Mouse (Mus musculus) CH12.LX (cell line): ENCODE results near the gene Il10ra. TPM values are rescaled to one million over a fixed set of nuclear protein-coding genes. Genes with fewer than 3 reads are reported as not detected.

Source experiments
- DNase-seq: peaks from one replicate; pipeline ENCODE4 v3.0.0-alpha.2; 2013; ENCODE audit errors: extremely low read depth
- H3K27ac ChIP-seq: 2 replicates; pipeline ENCODE4 v1.5.1; 2012; ENCODE audit warnings: low read depth, mild to moderate bottlenecking, control low read depth, moderate library complexity; ENCODE audit not compliant: insufficient read depth
- H3K27me3 ChIP-seq: replicated peaks from 2 replicates; pipeline ENCODE3; 2012; ENCODE audit warnings: inconsistent platforms
- H3K36me3 ChIP-seq, 2 experiments: replicated peaks in 1 of 2; 2 replicates each; pipeline versions ENCODE3 to v1.6.1; 2012; ENCODE audit warnings: inconsistent platforms in 1 of 2, low read length in 1 of 2, mild to moderate bottlenecking in 1 of 2, mixed read lengths in 1 of 2, moderate library complexity in 1 of 2; ENCODE audit not compliant: control insufficient read depth in 1 of 2, insufficient read depth in 1 of 2
- H3K4me1 ChIP-seq, 2 experiments: 2 replicates each; pipeline ENCODE4 v1.6.1; 2012; ENCODE audit warnings: inconsistent platforms in 1 of 2, moderate library complexity in 1 of 2; ENCODE audit not compliant: insufficient read depth in 2 of 2, control insufficient read depth in 1 of 2
- H3K4me2 ChIP-seq: 2 replicates; pipeline ENCODE4 v1.6.1; 2012; ENCODE audit warnings: low read depth, mild to moderate bottlenecking, control low read depth; ENCODE audit not compliant: poor library complexity, insufficient read depth, severe bottlenecking
- H3K4me3 ChIP-seq, 3 experiments: fragments of 150-350 bp in 1 of 3; sonication (generic) in 1 of 3; replicated peaks in 1 of 3; 2 replicates each; pipeline versions ENCODE3 to v1.5.1; 2011 to 2012; ENCODE audit warnings: low read depth in 2 of 3, low read length in 2 of 3, mild to moderate bottlenecking in 2 of 3, moderate library complexity in 2 of 3, control low read depth in 1 of 3, improper control_type of control experiment in 1 of 3, inconsistent platforms in 1 of 3, mixed read lengths in 1 of 3; ENCODE audit not compliant: poor library complexity in 1 of 3
- H3K79me2 ChIP-seq: replicated peaks from 2 replicates; pipeline ENCODE4 v1.6.1; 2012; ENCODE audit warnings: mild to moderate bottlenecking, moderate library complexity; ENCODE audit not compliant: control insufficient read depth, poor library complexity, insufficient read depth, severe bottlenecking; ENCODE audit errors: extremely low read depth
- H3K9ac ChIP-seq: 2 replicates; pipeline ENCODE4 v1.6.1; 2012; ENCODE audit warnings: low read depth, mild to moderate bottlenecking, control low read depth, moderate library complexity; ENCODE audit not compliant: insufficient read depth
- H3K9me3 ChIP-seq: replicated peaks from 2 replicates; pipeline ENCODE3; 2012; ENCODE audit warnings: low read length, inconsistent platforms, mixed read lengths
- BHLHE40 ChIP-seq: IDR thresholded peaks from 2 replicates; pipeline ENCODE4 v1.6.1; 2011; ENCODE audit warnings: mild to moderate bottlenecking, low read depth, low read length, improper control_type of control experiment
- CHD1 ChIP-seq: IDR thresholded peaks from 2 replicates; pipeline ENCODE4 v1.6.1; 2012; ENCODE audit warnings: low read depth, low read length, improper control_type of control experiment, inconsistent platforms
- CHD2 ChIP-seq: IDR thresholded peaks from 2 replicates; pipeline ENCODE4 v1.6.1; 2011; ENCODE audit warnings: low read length, improper control_type of control experiment
- CTCF ChIP-seq, 2 experiments: IDR thresholded peaks in 1 of 2; conservative IDR thresholded peaks in 1 of 2; 2 replicates each; pipeline ENCODE4 v1.5.1; 2011 to 2012; ENCODE audit warnings: low read depth in 2 of 2, low read length in 2 of 2, improper control_type of control experiment in 1 of 2, inconsistent platforms in 1 of 2, mild to moderate bottlenecking in 1 of 2, moderate library complexity in 1 of 2
- E2F4 ChIP-seq: IDR thresholded peaks from 2 replicates; pipeline ENCODE4 v1.6.1; 2011; ENCODE audit warnings: low read depth, low read length, improper control_type of control experiment; ENCODE audit not compliant: insufficient replicate concordance
- ELF1 ChIP-seq: IDR thresholded peaks from 2 replicates; pipeline ENCODE4 v1.6.1; 2014; ENCODE audit warnings: low read depth, mild to moderate bottlenecking, inconsistent platforms, low read length, improper control_type of control experiment
- EP300 ChIP-seq: IDR thresholded peaks from 2 replicates; pipeline ENCODE4 v1.6.1; 2011; ENCODE audit warnings: low read length, improper control_type of control experiment
- ETS1 ChIP-seq: conservative IDR thresholded peaks from 2 replicates; pipeline ENCODE4 v1.6.1; 2012; ENCODE audit warnings: low read depth, mild to moderate bottlenecking, inconsistent platforms, low read length, improper control_type of control experiment, moderate library complexity
- GABPA ChIP-seq: IDR thresholded peaks from 2 replicates; pipeline ENCODE4 v1.6.1; 2012; ENCODE audit warnings: low read depth, low read length, improper control_type of control experiment, inconsistent platforms; ENCODE audit not compliant: insufficient replicate concordance
- HCFC1 ChIP-seq: IDR thresholded peaks from 2 replicates; pipeline ENCODE4 v1.6.1; 2012; ENCODE audit warnings: low read depth, mild to moderate bottlenecking, inconsistent platforms, low read length, improper control_type of control experiment
- IRF4 ChIP-seq: IDR thresholded peaks from 2 replicates; pipeline ENCODE4 v1.6.1; 2014; ENCODE audit warnings: low read depth, mild to moderate bottlenecking, inconsistent platforms, low read length, improper control_type of control experiment
- JUND ChIP-seq: conservative IDR thresholded peaks from 2 replicates; pipeline ENCODE4 v1.6.1; 2011; ENCODE audit warnings: low read depth, low read length, improper control_type of control experiment
- KAT2A ChIP-seq: IDR thresholded peaks from 2 replicates; pipeline ENCODE4 v1.6.1; 2012; ENCODE audit warnings: low read length, improper control_type of control experiment, inconsistent platforms; ENCODE audit not compliant: insufficient replicate concordance
- MAZ ChIP-seq: IDR thresholded peaks from 2 replicates; pipeline ENCODE4 v1.6.1; 2012; ENCODE audit warnings: low read depth, mild to moderate bottlenecking, inconsistent platforms, low read length, improper control_type of control experiment, moderate library complexity
- MXI1 ChIP-seq: IDR thresholded peaks from 2 replicates; pipeline ENCODE4 v1.6.1; 2011; ENCODE audit warnings: mild to moderate bottlenecking, low read depth, low read length, improper control_type of control experiment
- MYC ChIP-seq: IDR thresholded peaks from 2 replicates; pipeline ENCODE4 v1.6.1; 2011; ENCODE audit warnings: low read depth, mild to moderate bottlenecking, improper control_type of control experiment, low read length
- NELFE ChIP-seq: IDR thresholded peaks from 2 replicates; pipeline ENCODE4 v1.6.1; 2011; ENCODE audit warnings: low read depth, low read length, improper control_type of control experiment
- POLR2A ChIP-seq: IDR thresholded peaks from 2 replicates; pipeline ENCODE4 v1.6.1; 2011; ENCODE audit warnings: low read depth, mild to moderate bottlenecking, improper control_type of control experiment, low read length
- RCOR1 ChIP-seq: conservative IDR thresholded peaks from 2 replicates; pipeline ENCODE4 v1.6.1; 2012; ENCODE audit warnings: low read depth, mild to moderate bottlenecking, inconsistent platforms, low read length, improper control_type of control experiment
- UBTF ChIP-seq: IDR thresholded peaks from 2 replicates; pipeline ENCODE4 v1.6.1; 2012; ENCODE audit warnings: low read depth, mild to moderate bottlenecking, inconsistent platforms, low read length, improper control_type of control experiment, moderate library complexity
- USF1 ChIP-seq: IDR thresholded peaks from 2 replicates; pipeline ENCODE4 v1.6.1; 2014; ENCODE audit warnings: low read depth, mild to moderate bottlenecking, inconsistent platforms, low read length, improper control_type of control experiment
- USF2 ChIP-seq: conservative IDR thresholded peaks from 2 replicates; pipeline ENCODE4 v1.6.1; 2011; ENCODE audit warnings: low read depth, low read length, improper control_type of control experiment
- ZC3H11A ChIP-seq: IDR thresholded peaks from 2 replicates; pipeline ENCODE4 v1.6.1; 2012; ENCODE audit warnings: low read depth, mild to moderate bottlenecking, inconsistent platforms, low read length, improper control_type of control experiment
- ZMIZ1 ChIP-seq: IDR thresholded peaks from 2 replicates; pipeline ENCODE4 v1.6.1; 2012; ENCODE audit warnings: low read depth, mild to moderate bottlenecking, inconsistent platforms, low read length, improper control_type of control experiment
- dilution Hi-C: fragments of 300-500 bp; cut with MboI; formaldehyde crosslinking; loops from 2 replicates; pipeline ENCODE4 v1.14.3; 2020; ENCODE audit warnings: low sequenced_read_pairs; ENCODE audit not compliant: extremely low pct_unique_long_range_greater_than_20kb, extremely low pct_ligation_motif_present
- in situ Hi-C: fragments of 300-500 bp; cut with MboI; formaldehyde crosslinking; loops from 3 replicates; pipeline ENCODE4 v1.14.3; 2019; ENCODE audit warnings: low sequenced_read_pairs, low pct_ligation_motif_present, low pct_unique_long_range_greater_than_20kb, mixed read lengths
- polyA plus RNA-seq: library from polyadenylated mRNA; unstranded; fragments of >175 nt; gene quantifications from 2 replicates; pipeline ENCODE4 v1.2.1, GENCODE M21; 2012; ENCODE audit warnings: low read depth; ENCODE audit not compliant: insufficient read length
- total RNA-seq, 2 experiments: library from RNA; depleted of rRNA; stranded (reverse); fragments of 300-350 nt in 1 of 2; fragments of >200 nt in 1 of 2; gene quantifications; 2 replicates each; pipeline ENCODE4 v1.2.3; 2012 to 2014

Gene Il10ra
- total and polyA plus RNA-seq, 3 experiments = 3.1 to 5.1 (median 3.9) TPM

DNA sequence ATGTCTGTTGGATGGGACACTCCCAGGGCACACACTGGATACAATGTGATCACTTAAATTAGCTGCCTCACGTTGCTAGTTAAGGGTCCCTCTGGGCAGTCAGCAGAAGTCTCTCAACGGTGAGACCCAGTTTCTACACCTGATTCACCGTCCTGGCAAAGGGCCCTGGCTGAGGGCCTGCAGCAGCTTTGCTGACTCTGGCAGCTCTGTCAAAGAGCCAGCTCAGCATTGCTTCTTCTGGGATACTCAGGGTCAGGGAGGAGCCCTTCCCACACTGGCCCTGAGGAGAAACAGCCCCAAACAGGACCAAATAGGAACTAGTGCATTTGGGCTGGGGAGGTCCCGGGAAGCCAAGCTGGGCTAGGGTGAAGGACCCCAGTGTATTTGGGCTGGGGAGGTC, 7.5 kb downstream of the Il10ra start:
- Histone ChIP-seq H3K27me3 (no peaks in the 10 kb centered on the region), H3K9ac (no peak overlapping the region), H3K79me2 (no peaks in the 10 kb centered on the region), H3K4me3 (no peak overlapping the region), H3K4me1 (peaks cover 7 to 40% of the 10 kb centered on the region in 2 experiments), H3K27ac (no peak overlapping the region), H3K4me2 (no peak overlapping the region), H3K9me3 (no peaks in the 10 kb centered on the region), H3K36me3 (peaks cover 35 to 86% of the 10 kb centered on the region in 2 experiments)
- DNase-seq = no peak
- TF ChIP-seq CHD1 = no peak
- TF ChIP-seq MAZ = no peak
- no peak for TF ChIP-seq ZMIZ1
- TF ChIP-seq ELF1 = no peak
- TF ChIP-seq IRF4 = no peak
- no peak for TF ChIP-seq ZC3H11A
- TF ChIP-seq USF1 = no peak
- no peak for TF ChIP-seq CTCF (conservative IDR thresholded peaks at IDR 0.05 in 1 of 2, IDR thresholded peaks at IDR 0.05 in 1 of 2; ENCODE audit: low read depth in 2 of 2, low read length in 2 of 2)
- no peak for TF ChIP-seq KAT2A
- TF ChIP-seq HCFC1 = no peak
- no peak for TF ChIP-seq MXI1
- dilution Hi-C loops = no loop called here
- in situ Hi-C loops = no loop called here

DNA sequence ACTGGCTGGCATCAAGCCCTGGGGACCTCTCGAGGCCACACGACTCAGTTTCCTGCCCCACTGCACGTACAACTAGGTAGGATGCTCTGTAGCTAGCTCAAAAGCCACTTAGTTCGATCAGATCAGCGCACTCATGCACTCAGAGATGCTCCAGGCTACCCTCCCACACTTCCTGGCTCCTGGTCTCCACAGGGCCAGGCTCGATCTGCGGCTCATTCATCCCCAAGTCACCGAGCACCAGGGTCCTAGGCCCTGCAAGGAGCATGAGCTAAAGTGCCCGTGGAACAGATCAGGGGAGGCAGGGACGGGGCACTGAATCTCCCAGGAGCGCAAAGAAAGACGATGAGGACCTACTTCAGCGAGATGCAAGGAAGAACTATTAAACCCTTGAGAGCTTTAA, 9.9 kb downstream of the Il10ra start:
- Histone ChIP-seq H3K36me3 (peaks cover 38 to 86% of the 10 kb centered on the region in 2 experiments), H3K4me3 (no peak overlapping the region), H3K79me2 (no peaks in the 10 kb centered on the region), H3K27me3 (no peaks in the 10 kb centered on the region)
- DNase-seq = no peak
- TF ChIP-seq ELF1 = no peak
- TF ChIP-seq MYC = no peak
- no peak for TF ChIP-seq NELFE
- TF ChIP-seq, all 38 proteins: peak for 0
- Histone ChIP-seq H3K9ac (no peak overlapping the region), H3K4me2 (no peak overlapping the region), H3K9me3 (no peaks in the 10 kb centered on the region), H3K27ac (no peak overlapping the region), H3K4me1 (peaks cover 5 to 33% of the 10 kb centered on the region in 2 experiments)
- in situ Hi-C loops = no loop called here
- dilution Hi-C loops = no loop called here

DNA sequence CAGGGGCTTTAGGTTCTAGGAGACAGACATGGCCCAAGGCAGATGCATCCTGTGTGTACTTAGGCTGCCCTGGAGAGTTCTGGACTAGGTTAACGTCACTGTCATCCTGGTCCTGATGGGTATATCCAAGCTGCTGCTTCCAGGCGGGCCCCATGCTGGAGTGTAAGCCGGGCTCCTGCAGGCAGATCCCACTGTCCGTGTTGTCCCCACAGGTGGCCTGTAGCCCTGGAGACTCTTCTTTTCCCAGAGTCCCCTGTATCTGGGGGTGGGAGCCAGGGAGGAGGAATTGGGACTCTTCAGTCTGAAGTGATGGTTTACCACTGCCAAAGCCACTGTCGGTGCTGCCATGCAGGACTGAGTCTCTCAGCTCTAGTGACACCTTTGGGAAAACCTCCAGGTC, 13.0 kb downstream of the Il10ra start:
- H3K9me3 ChIP-seq = no peaks in the 10 kb centered on the region
- dilution Hi-C loops (no loop called here), in situ Hi-C loops (no loop called here)
- no peaks in the 10 kb centered on the region for H3K27me3 ChIP-seq
- no peak for DNase-seq
- no peaks in the 10 kb centered on the region for H3K79me2 ChIP-seq
- H3K9ac ChIP-seq = no peak overlapping the region
- no peak overlapping the region for H3K4me3 ChIP-seq
- H3K36me3 ChIP-seq = peaks cover 34 to 65% of the 10 kb centered on the region in 2 experiments
- no peak for TF ChIP-seq BHLHE40
- TF ChIP-seq EP300 = no peak
- TF ChIP-seq RCOR1 = no peak
- TF ChIP-seq POLR2A = no peak
- no peak for TF ChIP-seq USF2
- no peak for TF ChIP-seq ETS1
- TF ChIP-seq UBTF = no peak
- TF ChIP-seq MAZ = no peak
- TF ChIP-seq MYC = no peak
- no peak for TF ChIP-seq CTCF (conservative IDR thresholded peaks at IDR 0.05 in 1 of 2, IDR thresholded peaks at IDR 0.05 in 1 of 2; ENCODE audit: low read depth in 2 of 2, low read length in 2 of 2)
- TF ChIP-seq E2F4 = no peak
- TF ChIP-seq MXI1 = no peak
- no peak for TF ChIP-seq GABPA
- no peak for TF ChIP-seq CHD2
- TF ChIP-seq NELFE = no peak
- no peak for TF ChIP-seq JUND
- TF ChIP-seq CHD1 = no peak
- no peak for TF ChIP-seq HCFC1
- no peak overlapping the region for H3K4me2 ChIP-seq
- no peak overlapping the region for H3K27ac ChIP-seq
- H3K4me1 ChIP-seq = peaks cover 11 to 52% of the 10 kb centered on the region in 2 experiments
